Mouse (Mus musculus): ENCODE measurements around the gene Cry2. TPM values are rescaled to one million over a fixed set of nuclear protein-coding genes. Genes with fewer than 3 reads are reported as not detected.

Cry2 gene
- polyA plus RNA-seq, 1 experiment from 2014 or later, result 21.9 TPM

DNA sequence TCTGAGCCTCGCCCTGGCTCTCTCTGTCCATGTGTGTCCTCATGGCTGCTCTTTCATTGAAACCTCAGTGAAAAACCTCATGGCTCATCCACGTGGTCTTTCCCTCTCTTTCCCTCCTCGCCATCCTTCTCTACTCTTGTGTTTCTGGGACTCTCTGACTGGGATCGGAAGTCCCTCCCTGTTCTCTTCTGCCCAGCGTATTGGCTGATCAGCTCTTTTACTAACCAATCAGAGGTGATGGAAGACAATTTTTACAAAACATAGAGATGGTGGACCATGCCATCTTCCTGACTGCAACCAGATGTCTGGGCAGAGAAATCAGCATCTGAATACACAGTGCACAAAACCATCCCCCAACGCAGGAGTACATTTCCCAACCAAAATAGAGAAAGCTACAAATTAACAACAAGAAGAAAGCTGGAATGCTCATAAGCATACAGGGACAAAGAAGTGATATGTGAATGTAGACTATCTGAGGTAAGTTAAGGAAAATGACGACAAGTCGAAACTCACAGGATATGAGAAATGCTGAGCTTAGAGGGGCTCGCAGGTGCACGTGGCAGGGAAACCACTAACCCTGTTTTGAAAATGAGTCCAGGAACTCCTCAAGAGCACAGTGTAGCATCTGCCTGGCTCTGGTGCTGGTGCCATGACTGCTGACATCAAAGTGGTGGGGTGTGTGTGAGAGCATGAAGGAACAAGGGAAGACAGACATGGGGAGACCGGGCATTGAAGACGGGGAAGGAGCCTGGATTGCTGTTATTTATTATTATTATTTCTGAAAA, 38.2 kb upstream of the Cry2 start:
- no peaks in the 10 kb centered on the region for H3K4me1 ChIP-seq (ENCODE audit: control insufficient read depth, insufficient read depth, low read length)
- no peak overlapping the region for H3K4me3 ChIP-seq (ENCODE audit: low read depth, low read length)
- H3K4me2 ChIP-seq, result no peak overlapping the region
- H3K9me3 ChIP-seq (ENCODE audit: control insufficient read depth, low read length), result no peaks in the 10 kb centered on the region
- WGBS, result 85% methylated on average over 12 of the region's 12 CpGs
- ATAC-seq (ENCODE audit: low FRiP score) (no peak), DNase-seq (ENCODE audit: low spot score, missing footprints) (peak; percentile 65)
- no peaks in the 10 kb centered on the region for H3K27me3 ChIP-seq (ENCODE audit: control insufficient read depth, insufficient read depth, low read length)
- H3K27ac ChIP-seq (ENCODE audit: low read depth, low read length), result no peak overlapping the region
- H3K9ac ChIP-seq (ENCODE audit: low read length), result no peak overlapping the region
- H3K36me3 ChIP-seq (ENCODE audit: control insufficient read depth, insufficient read depth, low read length), result no peaks in the 10 kb centered on the region

DNA sequence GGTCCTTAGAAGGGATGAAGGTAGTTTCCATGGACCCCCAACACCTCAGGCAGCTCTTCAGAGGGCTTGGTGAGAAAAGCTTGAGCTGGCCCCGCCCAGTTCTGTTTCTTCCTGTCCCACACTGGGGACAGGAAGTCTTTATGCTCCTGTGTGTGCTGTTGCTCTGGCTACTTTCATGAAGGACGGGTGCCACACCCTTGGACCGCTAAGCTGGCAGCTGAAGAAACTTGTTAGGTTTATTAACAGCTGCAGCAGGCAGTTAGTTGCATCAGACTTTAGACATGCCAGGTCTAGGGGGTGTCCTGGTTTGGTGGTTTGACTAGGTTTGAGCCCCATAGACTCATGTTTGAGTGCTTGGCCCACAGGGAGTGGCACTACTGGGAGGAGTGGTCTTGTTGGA, 30.8 kb upstream of the Cry2 start:
- Histone ChIP-seq H3K27ac (ENCODE audit: low read depth, low read length) (no peak overlapping the region), H3K27me3 (ENCODE audit: control insufficient read depth, insufficient read depth, low read length) (peaks cover 11% of the 10 kb centered on the region), H3K4me3 (ENCODE audit: low read depth, low read length) (no peak overlapping the region), H3K4me2 (no peak overlapping the region), H3K9ac (ENCODE audit: low read length) (no peak overlapping the region), H3K36me3 (ENCODE audit: control insufficient read depth, insufficient read depth, low read length) (no peaks in the 10 kb centered on the region), H3K4me1 (ENCODE audit: control insufficient read depth, insufficient read depth, low read length) (peaks cover 5% of the 10 kb centered on the region), H3K9me3 (ENCODE audit: control insufficient read depth, low read length) (no peaks in the 10 kb centered on the region)
- ATAC-seq (ENCODE audit: low FRiP score), result no peak
- peak; percentile 54 for DNase-seq (ENCODE audit: low spot score, missing footprints)
- WGBS, result 69% methylated on average over 3 of the region's 3 CpGs

DNA sequence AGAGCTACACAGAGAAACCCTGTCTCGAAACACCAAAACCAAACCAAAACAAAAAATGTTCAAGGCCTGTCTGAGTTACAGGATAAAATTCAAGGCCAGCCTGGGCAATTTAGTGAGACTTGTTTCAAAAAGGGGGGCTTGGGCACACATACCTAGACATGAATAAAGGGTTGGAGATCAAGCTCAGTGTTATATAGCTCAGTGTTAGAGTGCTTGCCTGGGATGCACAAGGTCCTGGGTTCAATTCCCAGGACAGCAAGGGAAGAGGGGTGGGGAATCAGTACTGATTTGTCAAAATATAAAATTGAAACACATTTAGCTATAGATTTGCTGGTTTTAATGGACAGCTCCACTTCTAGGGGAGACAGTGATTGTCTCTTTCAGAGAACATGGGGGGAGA, 27.4 kb upstream of the Cry2 start:
- DNase-seq (ENCODE audit: low spot score, missing footprints), result peak; percentile 75
- H3K4me3 ChIP-seq (ENCODE audit: low read depth, low read length), result no peak overlapping the region
- WGBS, result 76% methylated on average over 1 of the region's 1 CpGs
- peaks cover 10% of the 10 kb centered on the region for H3K4me1 ChIP-seq (ENCODE audit: control insufficient read depth, insufficient read depth, low read length)
- H3K4me2 ChIP-seq, result no peak overlapping the region
- H3K9me3 ChIP-seq (ENCODE audit: control insufficient read depth, low read length), result no peaks in the 10 kb centered on the region
- H3K27me3 ChIP-seq (ENCODE audit: control insufficient read depth, insufficient read depth, low read length), result peaks cover 11% of the 10 kb centered on the region
- no peak overlapping the region for H3K27ac ChIP-seq (ENCODE audit: low read depth, low read length)
- H3K36me3 ChIP-seq (ENCODE audit: control insufficient read depth, insufficient read depth, low read length), result no peaks in the 10 kb centered on the region
- H3K9ac ChIP-seq (ENCODE audit: low read length), result no peak overlapping the region
- ATAC-seq (ENCODE audit: low FRiP score), result no peak

DNA sequence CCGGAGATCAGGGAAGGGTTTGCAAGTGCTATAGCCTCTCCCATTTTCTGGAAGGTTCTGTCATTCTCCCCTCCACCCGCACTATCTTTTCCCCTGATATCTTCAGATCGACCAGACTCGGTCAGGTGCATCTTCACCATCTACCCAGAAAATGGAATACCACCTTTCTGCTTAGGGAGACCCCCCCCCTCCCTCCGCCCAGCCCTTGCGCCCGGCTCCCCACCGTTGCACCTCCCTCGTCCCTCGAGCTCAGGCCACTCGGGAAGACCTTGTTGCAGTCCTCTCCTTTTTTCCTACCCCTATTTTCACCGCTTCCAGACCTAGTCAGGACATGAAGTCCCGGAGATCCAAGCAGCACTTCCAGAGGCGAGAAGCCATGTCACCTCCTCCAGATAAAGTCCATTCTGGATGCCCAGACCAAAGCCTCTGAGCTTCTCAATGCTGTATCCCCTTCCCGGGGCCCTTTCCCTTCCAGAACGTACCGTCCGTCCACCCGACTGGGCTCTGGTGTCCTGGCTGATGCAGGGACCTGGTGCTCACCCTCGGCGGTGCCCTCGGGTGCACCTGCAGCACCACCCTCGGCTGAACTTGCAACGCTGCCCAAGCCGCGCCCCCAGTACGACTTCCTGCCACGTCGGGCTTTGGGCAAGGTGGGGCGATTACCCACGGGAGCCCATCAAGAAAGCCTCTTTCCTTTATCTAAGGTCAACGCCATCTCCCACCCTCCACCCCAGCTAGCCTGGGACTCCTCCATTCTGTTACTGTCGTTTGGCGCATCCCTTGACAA, 26.3 kb upstream of the Cry2 start, which contains the start of gene Slc35c1:
TSS of gene Slc35c1 (minus strand) at position 618 of the 787 bp plus-strand sequence.
- H3K4me3 ChIP-seq (ENCODE audit: low read depth, low read length), result peak within 1 kb of the TSS; percentile 76
- 2% methylated on average over 34 of the region's 34 CpGs for WGBS
- no peak for DNase-seq (ENCODE audit: low spot score, missing footprints)
- peak within 1 kb of the TSS; percentile 72 for H3K9ac ChIP-seq (ENCODE audit: low read length)
- peak; percentile 41 for ATAC-seq (ENCODE audit: low FRiP score)
- H3K9me3 ChIP-seq (ENCODE audit: control insufficient read depth, low read length), result no peaks in the 10 kb centered on the region
- no peak within 1 kb of the TSS for H3K27ac ChIP-seq (ENCODE audit: low read depth, low read length)
- peak within 1 kb of the TSS; percentile 91 for H3K4me2 ChIP-seq
- H3K4me1 ChIP-seq (ENCODE audit: control insufficient read depth, insufficient read depth, low read length), result peaks cover 10% of the 10 kb centered on the region
- H3K36me3 ChIP-seq (ENCODE audit: control insufficient read depth, insufficient read depth, low read length), result no peaks in the 10 kb centered on the region
- peaks cover 11% of the 10 kb centered on the region for H3K27me3 ChIP-seq (ENCODE audit: control insufficient read depth, insufficient read depth, low read length)

DNA sequence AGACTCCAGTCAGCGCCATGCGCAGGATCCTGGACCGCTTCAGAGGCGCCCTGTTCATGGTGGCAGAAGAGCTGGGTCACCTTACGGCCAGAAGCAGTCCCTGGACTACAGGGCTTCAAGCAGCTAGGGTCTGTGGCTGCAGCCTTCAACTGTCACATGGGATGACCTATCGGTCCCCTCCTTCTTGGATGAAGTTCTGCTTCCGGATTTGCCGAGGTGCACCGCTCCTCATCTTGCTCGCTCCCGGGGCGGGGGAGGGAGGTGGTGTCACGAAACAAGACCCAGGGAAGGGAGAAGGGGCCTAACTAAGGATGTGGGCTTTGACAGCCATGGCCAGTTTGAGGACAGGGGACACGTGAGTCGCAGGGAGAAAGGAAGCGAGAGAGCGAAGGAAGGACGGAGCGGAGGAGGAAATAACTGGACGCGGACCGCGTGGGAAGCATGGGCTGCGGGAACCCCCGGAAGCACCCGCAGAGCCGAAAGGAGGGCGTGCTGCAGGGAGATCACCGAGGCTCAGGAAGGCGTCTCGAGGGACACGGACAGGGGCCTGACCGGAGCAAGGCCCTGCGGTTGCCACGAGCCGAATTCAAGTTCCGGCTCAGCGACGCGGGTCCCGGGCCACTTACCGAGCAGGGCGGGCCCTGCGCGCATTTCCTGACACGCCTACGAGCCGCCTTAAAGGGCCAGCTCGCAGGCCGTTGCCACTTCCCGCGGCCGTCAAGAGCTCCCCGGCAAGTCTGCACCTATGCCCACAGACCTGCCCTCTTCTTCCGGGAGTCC, 25.5 kb upstream of the Cry2 start:
- Histone ChIP-seq H3K27ac (ENCODE audit: low read depth, low read length) (no peak overlapping the region), H3K27me3 (ENCODE audit: control insufficient read depth, insufficient read depth, low read length) (peaks cover 11% of the 10 kb centered on the region), H3K4me1 (ENCODE audit: control insufficient read depth, insufficient read depth, low read length) (peaks cover 10% of the 10 kb centered on the region), H3K36me3 (ENCODE audit: control insufficient read depth, insufficient read depth, low read length) (no peaks in the 10 kb centered on the region), H3K4me2 (peak overlapping the region; percentile 91), H3K4me3 (ENCODE audit: low read depth, low read length) (peak overlapping the region; percentile 76), H3K9me3 (ENCODE audit: control insufficient read depth, low read length) (no peaks in the 10 kb centered on the region), H3K9ac (ENCODE audit: low read length) (peak overlapping the region; percentile 72)
- whole genome bisulfite sequencing, result under 1% methylated on average over 54 of the region's 55 CpGs
- ATAC-seq (ENCODE audit: low FRiP score), result peak; percentile 89
- peak; percentile 97 for DNase-seq (ENCODE audit: low spot score, missing footprints)

DNA sequence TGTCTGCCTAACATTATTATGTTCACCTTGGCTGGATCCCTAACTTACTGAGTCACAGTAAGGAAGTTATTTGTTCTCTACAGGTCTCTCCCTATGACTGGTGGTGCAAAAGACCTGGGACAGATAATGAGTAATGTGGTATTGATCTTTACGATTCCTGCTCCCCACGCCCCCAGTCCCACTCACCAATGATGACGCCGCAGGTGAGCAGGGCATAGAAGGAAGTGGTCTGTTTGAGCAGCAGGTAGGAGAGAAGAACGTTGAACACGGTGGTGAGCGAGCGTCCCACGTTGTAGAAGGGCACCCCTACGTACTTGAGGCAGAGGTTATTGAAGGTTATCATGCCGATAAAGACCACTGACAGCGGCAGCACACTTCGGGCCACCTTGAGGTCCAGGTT, 24.6 kb upstream of the Cry2 start:
- no peak overlapping the region for H3K27ac ChIP-seq (ENCODE audit: low read depth, low read length)
- H3K4me1 ChIP-seq (ENCODE audit: control insufficient read depth, insufficient read depth, low read length), result peaks cover 10% of the 10 kb centered on the region
- no peaks in the 10 kb centered on the region for H3K9me3 ChIP-seq (ENCODE audit: control insufficient read depth, low read length)

DNA sequence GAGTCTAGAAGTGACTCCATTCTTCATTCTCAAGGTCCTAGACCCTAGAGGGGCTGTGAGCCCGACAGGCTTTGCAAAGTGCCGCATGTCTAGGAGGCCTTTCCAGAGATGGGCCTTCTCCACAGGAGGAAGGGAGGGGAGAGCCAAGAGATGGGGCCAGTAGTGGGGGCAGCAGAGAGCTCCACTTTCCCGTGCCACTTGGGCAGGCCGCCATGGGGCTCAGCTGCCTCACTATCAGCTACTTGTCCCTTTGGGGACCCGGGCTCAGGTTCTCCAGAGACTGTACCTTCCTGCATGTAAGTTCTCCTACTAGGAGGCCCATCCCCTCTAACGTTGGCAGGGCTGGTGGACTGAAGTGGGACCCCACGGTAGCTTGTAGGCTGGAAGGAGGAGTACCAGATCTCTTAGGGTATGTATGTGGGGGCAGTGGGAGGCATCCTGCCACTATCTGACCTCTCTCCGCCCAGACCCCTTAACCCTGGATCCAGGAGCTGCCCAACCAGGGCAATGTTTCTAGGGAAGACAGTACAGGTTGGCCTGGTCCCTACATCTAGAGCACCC, 23.2 kb upstream of the Cry2 start:
- Histone ChIP-seq H3K27me3 (ENCODE audit: control insufficient read depth, insufficient read depth, low read length) (peaks cover 11% of the 10 kb centered on the region), H3K27ac (ENCODE audit: low read depth, low read length) (no peak overlapping the region), H3K4me1 (ENCODE audit: control insufficient read depth, insufficient read depth, low read length) (peaks cover 10% of the 10 kb centered on the region), H3K9ac (ENCODE audit: low read length) (no peak overlapping the region), H3K4me3 (ENCODE audit: low read depth, low read length) (no peak overlapping the region), H3K4me2 (no peak overlapping the region), H3K36me3 (ENCODE audit: control insufficient read depth, insufficient read depth, low read length) (0 out of 2 replicates have a peak, but pooled peaks cover 2% of the 10 kb centered on the region), H3K9me3 (ENCODE audit: control insufficient read depth, low read length) (no peaks in the 10 kb centered on the region)
- WGBS, result 74% methylated on average over 8 of the region's 8 CpGs
- DNase-seq (ENCODE audit: low spot score, missing footprints) (peak; percentile 69), ATAC-seq (ENCODE audit: low FRiP score) (no peak)

More for the DNA sequence above, 24.6 kb upstream of the Cry2 start:
- H3K36me3 ChIP-seq (ENCODE audit: control insufficient read depth, insufficient read depth, low read length), result 0 out of 2 replicates have a peak, but pooled peaks cover 2% of the 10 kb centered on the region
- DNase-seq (ENCODE audit: low spot score, missing footprints), result no peak
- no peak for ATAC-seq (ENCODE audit: low FRiP score)
- peak overlapping the region; percentile 76 for H3K4me3 ChIP-seq (ENCODE audit: low read depth, low read length)
- H3K27me3 ChIP-seq (ENCODE audit: control insufficient read depth, insufficient read depth, low read length), result peaks cover 11% of the 10 kb centered on the region
- H3K9ac ChIP-seq (ENCODE audit: low read length), result no peak overlapping the region; the same call in 1 of the 2 replicates
- 69% methylated on average over 13 of the region's 13 CpGs for WGBS
- peak overlapping the region; percentile 91 for H3K4me2 ChIP-seq

DNA sequence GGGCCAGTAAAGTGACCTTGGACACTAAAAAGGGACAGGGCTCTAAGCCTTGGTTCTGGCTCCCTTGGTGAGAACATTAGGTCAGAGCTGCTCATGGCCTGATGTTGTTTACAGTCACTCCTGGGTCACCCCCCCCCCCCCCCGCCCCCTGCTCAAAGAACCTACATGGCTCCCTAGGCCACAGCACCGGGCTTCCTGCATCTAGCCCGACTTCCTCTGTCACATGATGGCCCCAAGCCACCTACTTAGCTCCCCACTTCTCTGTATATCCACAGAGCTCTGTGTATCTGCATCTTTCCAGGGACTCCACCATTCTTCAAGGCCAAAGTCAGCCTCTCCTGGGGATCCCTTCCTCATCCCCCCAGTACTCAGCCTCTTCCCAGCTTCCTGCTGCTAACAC, 21.9 kb upstream of the Cry2 start:
- H3K9me3 ChIP-seq (ENCODE audit: control insufficient read depth, low read length), result no peaks in the 10 kb centered on the region
- peaks cover 7% of the 10 kb centered on the region for H3K27me3 ChIP-seq (ENCODE audit: control insufficient read depth, insufficient read depth, low read length)
- 53% methylated on average over 3 of the region's 3 CpGs for WGBS
- H3K36me3 ChIP-seq (ENCODE audit: control insufficient read depth, insufficient read depth, low read length), result 0 out of 2 replicates have a peak, but pooled peaks cover 2% of the 10 kb centered on the region
- H3K4me2 ChIP-seq, result no peak overlapping the region
- H3K27ac ChIP-seq (ENCODE audit: low read depth, low read length), result no peak overlapping the region
- H3K4me3 ChIP-seq (ENCODE audit: low read depth, low read length), result no peak overlapping the region
- DNase-seq (ENCODE audit: low spot score, missing footprints), result peak; percentile 45
- ATAC-seq (ENCODE audit: low FRiP score), result no peak
- no peak overlapping the region for H3K9ac ChIP-seq (ENCODE audit: low read length)
- H3K4me1 ChIP-seq (ENCODE audit: control insufficient read depth, insufficient read depth, low read length), result peaks cover 10% of the 10 kb centered on the region
